Mouse (Mus musculus) CD8-positive naive resting alpha-beta T cell, adult 57 days (primary cell): Measurements from ENCODE around the gene Actn4. TPM values are rescaled to one million over a fixed set of nuclear protein-coding genes. Genes with fewer than 3 reads are reported as not detected.

Experiments
- total RNA-seq: library from RNA; stranded (reverse); gene quantifications from one replicate; pipeline ENCODE4 v1.2.4, GENCODE M21; 2023

Gene Actn4
- total RNA-seq = 149 TPM

DNA sequence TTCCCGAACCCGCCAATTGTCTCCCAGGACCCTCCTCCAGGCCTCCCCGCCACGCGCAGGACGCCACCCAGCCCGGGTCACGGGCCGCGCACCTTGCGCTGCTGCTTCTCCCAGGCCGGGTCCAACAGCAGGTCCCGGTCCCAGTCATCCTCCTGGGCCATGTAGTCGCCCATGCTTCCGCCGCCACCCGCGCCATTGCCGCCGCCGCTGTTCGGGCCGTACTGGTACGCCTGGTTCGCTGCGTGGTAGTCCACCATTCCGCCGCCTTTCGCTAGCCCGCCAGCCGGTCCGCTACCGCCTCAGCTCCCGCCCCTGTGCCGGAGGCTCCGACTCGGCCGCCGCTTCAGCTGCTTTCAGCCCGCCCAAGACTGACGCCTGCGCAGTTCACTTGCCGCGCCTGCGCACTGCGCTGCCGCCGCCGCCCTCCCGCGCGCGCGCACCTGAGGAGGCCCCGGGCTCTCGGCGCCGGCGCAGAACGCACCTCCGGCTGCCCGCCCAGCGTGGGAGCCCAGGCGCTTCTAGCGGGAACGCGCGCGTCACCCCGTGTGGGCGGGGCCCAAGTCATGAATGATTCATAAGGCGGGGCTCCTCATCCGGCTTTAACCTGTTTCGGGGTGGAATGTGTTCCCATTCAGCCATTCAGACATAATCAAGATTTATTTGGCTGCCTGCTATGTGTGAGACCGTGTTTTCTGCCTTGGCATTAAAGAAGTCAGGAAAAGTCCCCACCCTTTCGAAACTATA, at the start of gene Actn4:
Gene Actn4, minus strand, starts transcription at position 414 of the 744 bp plus-strand sequence.

DNA sequence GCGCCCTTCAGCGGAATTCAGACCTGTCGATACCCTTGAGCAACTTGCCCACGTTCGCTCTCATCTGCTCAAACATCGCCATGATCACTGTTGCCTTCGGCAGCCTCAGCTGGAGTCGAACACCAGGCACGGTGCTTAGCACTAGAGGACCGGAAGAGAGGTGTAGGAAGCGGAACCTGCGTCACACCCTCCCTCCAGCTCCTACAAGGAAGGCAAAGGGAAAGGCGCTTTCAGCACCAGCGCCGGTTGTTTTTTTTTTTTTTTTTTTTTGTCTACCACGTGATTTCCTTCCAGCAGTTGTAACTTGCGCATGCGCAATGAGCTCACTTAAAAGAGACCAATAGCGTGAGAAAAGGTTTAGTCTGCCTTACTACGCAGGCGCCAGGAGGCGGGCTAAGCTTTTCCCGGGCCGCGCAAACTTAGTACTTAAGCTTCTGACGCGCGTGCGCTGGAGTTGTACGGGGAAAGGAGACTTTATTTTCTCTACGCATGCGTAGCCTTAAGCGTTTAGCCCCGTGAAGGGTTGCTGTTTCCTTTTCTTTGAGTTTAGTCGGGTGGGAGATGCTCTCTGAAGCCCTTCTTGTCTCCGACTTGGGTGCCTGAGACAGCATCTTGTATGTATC, 19.6 kb upstream of the Actn4 start, which contains the start of the genes Eif3k and Map4k1:
Gene Eif3k, minus strand, starts transcription at position 214 of the 623 bp plus-strand sequence.
Gene Map4k1, plus strand, starts transcription at position 400 of the 623 bp plus-strand sequence.

DNA sequence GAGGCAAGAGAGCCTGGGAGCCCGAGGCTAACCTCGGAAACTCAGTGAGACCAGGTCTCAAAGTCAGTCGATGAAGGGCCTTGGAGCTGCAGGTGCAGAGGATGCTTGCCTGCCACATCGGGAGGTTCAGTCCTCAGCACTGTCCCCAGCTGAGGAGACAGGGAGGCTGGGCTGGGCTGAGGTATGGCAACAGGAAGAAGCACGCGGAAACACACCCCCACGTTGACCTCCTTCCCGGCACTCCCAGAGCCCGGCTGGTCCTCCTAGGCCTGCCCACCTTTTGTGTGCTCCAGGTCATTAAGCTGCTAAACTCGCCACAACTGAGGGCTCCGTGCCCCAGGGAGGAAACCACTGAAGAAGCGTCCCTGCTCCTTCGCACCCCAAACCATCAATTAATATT, 80.9 kb downstream of the Actn4 start, which contains the start of gene Capn12:
Gene Capn12, plus strand, starts transcription at position 224 of the 400 bp plus-strand sequence.

GRCm38 (mm10) chr7:28863540-28863939, 98.6 kb downstream of the Actn4 start, which contains the start of gene Lgals7:
Lgals7 (plus strand) TSS chr7:28863853.

Other genes starting within 250 kb of the Actn4 start
- 15.6 TPM for gene Fbxo17, start 245.5 kb downstream of the Actn4 start, total RNA-seq
- gene Mrps12, start 220.5 kb downstream of the Actn4 start, total RNA-seq = 27.1 TPM
- 18.2 TPM for gene Sars2, start 220.3 kb downstream of the Actn4 start, total RNA-seq
- gene Ccer2, start 206.2 kb downstream of the Actn4 start, total RNA-seq = not detected
- gene Sirt2, start 195.6 kb downstream of the Actn4 start, total RNA-seq = 51.1 TPM
- 48.3 TPM for gene Nfkbib, start 194.8 kb downstream of the Actn4 start, total RNA-seq
- 126 TPM for gene Rinl, start 173.4 kb downstream of the Actn4 start, total RNA-seq
- gene Hnrnpl, start 153.8 kb downstream of the Actn4 start, total RNA-seq = 641 TPM
- gene Ech1, start 137.1 kb downstream of the Actn4 start, total RNA-seq = 50.1 TPM
- 9.6 TPM for gene Lgals4, start 128.5 kb downstream of the Actn4 start, total RNA-seq
- gene Lgals7, start 98.5 kb downstream of the Actn4 start, total RNA-seq = not detected
- not detected for gene Capn12, start 80.9 kb downstream of the Actn4 start, total RNA-seq
- gene Eif3k, start 19.5 kb upstream of the Actn4 start, total RNA-seq = 317 TPM
- 104 TPM for gene Map4k1, start 19.7 kb upstream of the Actn4 start, total RNA-seq
- gene Ryr1, start 162.8 kb upstream of the Actn4 start, total RNA-seq = 0.09 TPM
- 2.7 TPM for gene Rasgrp4, start 172.5 kb upstream of the Actn4 start, total RNA-seq
- 34.4 TPM for gene Fam98c, start 193.9 kb upstream of the Actn4 start, total RNA-seq
- not detected for gene Ggn, start 207.9 kb upstream of the Actn4 start, total RNA-seq
- 2.6 TPM for gene Spred3, start 208.1 kb upstream of the Actn4 start, total RNA-seq
- 144 TPM for gene Psmd8, start 218.4 kb upstream of the Actn4 start, total RNA-seq